Mouse (Mus musculus) CH12.LX (cell line): ENCODE measurements around the gene Fgf7.

Experiments used
- CTCF ChIP-seq, 2 experiments: IDR thresholded peaks in 1 of 2; conservative IDR thresholded peaks in 1 of 2; 2 replicates each; pipeline ENCODE4 v1.5.1; 2011 to 2012; ENCODE audit warnings: low read depth in 2 of 2, low read length in 2 of 2, improper control_type of control experiment in 1 of 2, inconsistent platforms in 1 of 2, mild to moderate bottlenecking in 1 of 2, moderate library complexity in 1 of 2
- ETS1 ChIP-seq: conservative IDR thresholded peaks from 2 replicates; pipeline ENCODE4 v1.6.1; 2012; ENCODE audit warnings: low read depth, mild to moderate bottlenecking, inconsistent platforms, low read length, improper control_type of control experiment, moderate library complexity
- GABPA ChIP-seq: IDR thresholded peaks from 2 replicates; pipeline ENCODE4 v1.6.1; 2012; ENCODE audit warnings: low read depth, low read length, improper control_type of control experiment, inconsistent platforms; ENCODE audit not compliant: insufficient replicate concordance
- MEF2A ChIP-seq: IDR thresholded peaks from 2 replicates; pipeline ENCODE4 v1.6.1; 2014; ENCODE audit warnings: low read depth, mild to moderate bottlenecking, inconsistent platforms, low read length, improper control_type of control experiment, borderline replicate concordance
- PAX5 ChIP-seq: IDR thresholded peaks from 2 replicates; pipeline ENCODE4 v1.6.1; 2012; ENCODE audit warnings: low read length, inconsistent platforms, mixed read lengths
- POLR2A ChIP-seq: IDR thresholded peaks from 2 replicates; pipeline ENCODE4 v1.6.1; 2011; ENCODE audit warnings: low read depth, mild to moderate bottlenecking, improper control_type of control experiment, low read length
- SMC3 ChIP-seq: IDR thresholded peaks from 2 replicates; pipeline ENCODE4 v1.6.1; 2011; ENCODE audit warnings: low read depth, low read length, improper control_type of control experiment
- USF2 ChIP-seq: conservative IDR thresholded peaks from 2 replicates; pipeline ENCODE4 v1.6.1; 2011; ENCODE audit warnings: low read depth, low read length, improper control_type of control experiment
- ZC3H11A ChIP-seq: IDR thresholded peaks from 2 replicates; pipeline ENCODE4 v1.6.1; 2012; ENCODE audit warnings: low read depth, mild to moderate bottlenecking, inconsistent platforms, low read length, improper control_type of control experiment

DNA sequence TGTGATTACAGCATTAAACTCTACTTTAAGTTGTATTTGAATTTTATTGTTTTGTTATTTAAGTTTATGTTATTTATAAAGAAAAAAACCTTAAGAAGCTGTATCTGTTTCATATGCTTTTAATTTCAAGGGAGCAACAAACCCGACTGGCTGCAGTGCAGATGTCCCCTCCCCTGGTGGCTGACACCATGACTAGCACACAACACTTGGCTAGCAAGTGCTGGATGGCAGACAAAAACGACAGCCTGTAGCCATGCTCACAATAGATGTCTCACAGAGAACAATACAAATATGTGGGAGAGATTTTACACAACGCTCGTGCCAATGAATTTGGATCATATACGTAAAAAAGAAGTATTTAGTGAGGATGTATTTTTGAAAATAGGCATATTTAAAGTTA, 56.0 kb downstream of the Fgf7 start:
- TF ChIP-seq CTCF (conservative IDR thresholded peaks at IDR 0.05 in 1 of 2, IDR thresholded peaks at IDR 0.05 in 1 of 2; ENCODE audit: low read depth in 2 of 2, low read length in 2 of 2) (no peak; a peak in 1 of 4 replicates), POLR2A (no peak), SMC3 (no peak; the same call in 1 of the 2 replicates), ETS1 (no peak), GABPA (no peak), MEF2A (no peak), PAX5 (no peak), ZC3H11A (no peak), USF2 (no peak)
